In the genomic region with DNA sequence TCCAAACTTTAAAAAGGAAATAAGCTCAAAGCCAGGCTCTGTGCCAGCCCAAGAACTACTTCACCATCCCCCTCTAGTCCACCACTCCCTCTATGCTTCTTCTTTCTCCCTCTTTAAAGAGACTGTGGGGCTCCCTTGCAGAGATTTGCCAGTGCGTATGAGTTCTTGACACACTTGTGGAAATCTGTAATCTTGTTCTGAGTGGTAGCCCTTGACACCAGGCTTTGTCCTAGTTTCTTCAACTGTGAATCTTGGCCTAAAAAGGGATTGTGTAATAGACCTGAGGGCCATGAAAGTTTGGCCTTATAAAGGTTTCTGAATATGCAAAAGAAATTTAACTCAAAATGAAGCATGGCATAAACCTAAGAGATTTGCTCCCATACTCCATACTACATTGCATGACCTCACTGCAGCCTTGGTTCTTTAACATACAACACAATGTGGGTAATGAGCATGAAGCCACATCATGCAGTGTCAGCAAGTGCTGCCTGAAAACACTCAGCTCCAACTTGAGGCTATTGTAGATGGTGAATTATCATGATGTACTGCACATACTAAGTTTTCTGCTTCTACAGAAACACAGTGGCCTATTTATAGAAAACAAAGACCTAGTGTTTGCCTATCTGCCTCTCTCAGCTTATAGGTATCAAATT, we compare ENCODE assay signal across 20 mouse cellular contexts.
DNase-seq lines count a peak whose midpoint lies in the region; ATAC-seq and TF ChIP-seq lines count a peak whose summit lies in the region.
"Had no signal": no experiment of that assay in that cellular context is flagged by ENCODE, and none has a peak within 500 bp of the region (broad histone marks: within the 10 kb centered on the region; RNA-seq: fewer than 3 reads in every experiment).

No protein-coding gene starts in this region.

- no peak overlapping the region for H3K4me3 ChIP-seq in forebrain, embryonic 12.5 days (replicated peaks)
- no peak overlapping the region for H3K4me3 ChIP-seq in forebrain, embryonic 10.5 days
- no peak overlapping the region for H3K4me3 ChIP-seq in forebrain, embryonic 16.5 days (replicated peaks; ENCODE audit: low read length)
- no peak overlapping the region for H3K4me3 ChIP-seq in kidney, embryonic 14.5 days (ENCODE audit: low read length)
- H3K4me3 ChIP-seq: embryonic facial prominence, embryonic 10.5 days; heart, adult 2 months; heart, embryonic 15.5 days; hindbrain, embryonic 15.5 days had no signal

- TF ChIP-seq CTCF in brain, embryonic 14.5 days (IDR thresholded peaks at IDR 0.05; ENCODE audit: borderline replicate concordance, extremely low read depth, insufficient read depth, insufficient read length): no peak

- DNase-seq in forebrain, embryonic 10.5 days (ENCODE audit: extremely low spot score, low spot score): no peak
- peak; percentile 34 for DNase-seq in Muller cell, postnatal 12 days (ENCODE audit: inconsistent ontology term)
- DNase-seq in brain, embryonic 14.5 days (ENCODE audit: low read depth): peak; percentile 80
- no peak for DNase-seq in T-cell, adult 2 months (ENCODE audit: low spot score)
- DNase-seq: adrenal gland, postnatal 14 days; cerebellum, adult 2 months; cerebellum, postnatal 10 days; gastrocnemius, postnatal 14 days; heart, adult 2 months; heart, postnatal 14 days; kidney, adult 18-20 months had no signal

- peak; percentile 72; the same call in 1 of the 2 replicates for ATAC-seq in forebrain, embryonic 12.5 days (ENCODE audit: low FRiP score)
- ATAC-seq in forebrain, embryonic 16.5 days: peak; percentile 95
- no peak for ATAC-seq in kidney, embryonic 14.5 days (ENCODE audit: low FRiP score, low TSS enrichment)
- ATAC-seq: inflammation-experienced regulatory T-cells, adult 6 months had no signal

- H3K4me1 ChIP-seq in forebrain, embryonic 12.5 days: no peaks in the 10 kb centered on the region
- peaks cover 16% of the 10 kb centered on the region for H3K4me1 ChIP-seq in forebrain, embryonic 10.5 days
- no peaks in the 10 kb centered on the region for H3K4me1 ChIP-seq in forebrain, embryonic 16.5 days (replicated peaks; ENCODE audit: control insufficient read depth, insufficient read depth, low read length)
- no peaks in the 10 kb centered on the region for H3K4me1 ChIP-seq in kidney, embryonic 14.5 days (ENCODE audit: control insufficient read depth, insufficient read depth, low read length)
- H3K4me1 ChIP-seq: heart, embryonic 15.5 days; hindbrain, embryonic 15.5 days had no signal

- H3K9ac ChIP-seq in forebrain, embryonic 12.5 days: no peak overlapping the region
- no peak overlapping the region for H3K9ac ChIP-seq in forebrain, embryonic 16.5 days (replicated peaks; ENCODE audit: low read depth, low read length)
- H3K9ac ChIP-seq in kidney, embryonic 14.5 days (ENCODE audit: low read depth, low read length): no peak overlapping the region
- H3K9ac ChIP-seq: heart, embryonic 15.5 days; hindbrain, embryonic 15.5 days had no signal

- H3K9me3 ChIP-seq in forebrain, embryonic 12.5 days: no peaks in the 10 kb centered on the region
- no peaks in the 10 kb centered on the region for H3K9me3 ChIP-seq in forebrain, embryonic 10.5 days
- no peaks in the 10 kb centered on the region for H3K9me3 ChIP-seq in forebrain, embryonic 16.5 days (ENCODE audit: control insufficient read depth, low read length)
- no peaks in the 10 kb centered on the region for H3K9me3 ChIP-seq in kidney, embryonic 14.5 days (ENCODE audit: control insufficient read depth, low read length)
- H3K9me3 ChIP-seq: embryonic facial prominence, embryonic 10.5 days; heart, embryonic 15.5 days; hindbrain, embryonic 15.5 days had no signal

- TF ChIP-seq POLR2A in brain, embryonic 14.5 days (IDR thresholded peaks at IDR 0.05; ENCODE audit: borderline replicate concordance, extremely low read depth, insufficient read depth, insufficient read length, poor library complexity, severe bottlenecking): no peak

- H3K27ac ChIP-seq in forebrain, embryonic 12.5 days: no peak overlapping the region
- H3K27ac ChIP-seq in forebrain, embryonic 10.5 days: no peak overlapping the region
- H3K27ac ChIP-seq in forebrain, embryonic 16.5 days (ENCODE audit: low read length): no peak overlapping the region
- H3K27ac ChIP-seq in kidney, embryonic 14.5 days (ENCODE audit: low read depth, low read length): no peak overlapping the region
- H3K27ac ChIP-seq: embryonic facial prominence, embryonic 10.5 days; heart, adult 2 months; heart, embryonic 15.5 days; hindbrain, embryonic 15.5 days had no signal

- H3K36me3 ChIP-seq in forebrain, embryonic 12.5 days (replicated peaks): no peaks in the 10 kb centered on the region
- no peaks in the 10 kb centered on the region for H3K36me3 ChIP-seq in forebrain, embryonic 10.5 days (replicated peaks)
- no peaks in the 10 kb centered on the region for H3K36me3 ChIP-seq in forebrain, embryonic 16.5 days (ENCODE audit: control insufficient read depth, insufficient read depth)
- no peaks in the 10 kb centered on the region for H3K36me3 ChIP-seq in kidney, embryonic 14.5 days (ENCODE audit: control insufficient read depth, insufficient read depth, low read length)
- H3K36me3 ChIP-seq: embryonic facial prominence, embryonic 10.5 days; heart, embryonic 15.5 days; hindbrain, embryonic 15.5 days had no signal

- no peak overlapping the region for H3K4me2 ChIP-seq in forebrain, embryonic 12.5 days
- no peak overlapping the region for H3K4me2 ChIP-seq in forebrain, embryonic 16.5 days (ENCODE audit: low read length)
- no peak overlapping the region for H3K4me2 ChIP-seq in kidney, embryonic 14.5 days (replicated peaks; ENCODE audit: low read depth, low read length)
- H3K4me2 ChIP-seq: heart, embryonic 11.5 days; heart, embryonic 15.5 days; hindbrain, embryonic 15.5 days had no signal

- no peaks in the 10 kb centered on the region for H3K27me3 ChIP-seq in forebrain, embryonic 12.5 days
- no peaks in the 10 kb centered on the region for H3K27me3 ChIP-seq in forebrain, embryonic 10.5 days (ENCODE audit: poor library complexity, severe bottlenecking)
- no peaks in the 10 kb centered on the region for H3K27me3 ChIP-seq in forebrain, embryonic 16.5 days (replicated peaks; ENCODE audit: control insufficient read depth, insufficient read depth, low read length)
- H3K27me3 ChIP-seq in kidney, embryonic 14.5 days (ENCODE audit: control insufficient read depth, insufficient read depth, low read length): no peaks in the 10 kb centered on the region
- H3K27me3 ChIP-seq: CH12.LX; heart, embryonic 15.5 days; hindbrain, embryonic 15.5 days had no signal

- 64% methylated on average over 1 of the region's 1 CpGs for WGBS in forebrain, embryonic 12.5 days
- 88% methylated on average over 1 of the region's 1 CpGs for WGBS in forebrain, embryonic 10.5 days
- 30% methylated on average over 1 of the region's 1 CpGs for WGBS in forebrain, embryonic 16.5 days
- WGBS in kidney, embryonic 14.5 days: 85% methylated on average over 1 of the region's 1 CpGs

Comparison
In these comparisons a context has a peak if more than half of its experiments do, and no peak if none do; other contexts are left out.
1. DNase-seq: peak in Muller cell, postnatal 12 days (single experiment) and brain, embryonic 14.5 days (single experiment); none in forebrain, embryonic 10.5 days (single experiment) and T-cell, adult 2 months (single experiment).